Mouse (Mus musculus): ENCODE results near the gene Atf6b. TPM values are rescaled to one million over a fixed set of nuclear protein-coding genes. Genes with fewer than 3 reads are reported as not detected.

The Atf6b gene
- polyA plus RNA-seq, 1 experiment: 31.3 TPM

GRCm38 (mm10) chr17:34688889-34689288, 41.9 kb downstream of the Atf6b start:
- Histone ChIP-seq H3K4me1 (ENCODE audit: control insufficient read depth, insufficient read depth, low read length) (no peaks in the 10 kb centered on the region), H3K4me3 (ENCODE audit: low read depth, low read length) (no peak overlapping the region), H3K27ac (ENCODE audit: insufficient read depth, low read length) (no peak overlapping the region), H3K27me3 (ENCODE audit: control insufficient read depth, insufficient read depth, low read length, poor library complexity, severe bottlenecking) (no peaks in the 10 kb centered on the region), H3K9me3 (replicated peaks; ENCODE audit: control insufficient read depth, insufficient read depth, low read length, poor library complexity, severe bottlenecking) (no peaks in the 10 kb centered on the region), H3K9ac (ENCODE audit: low read depth, poor library complexity, severe bottlenecking) (no peak overlapping the region), H3K36me3 (ENCODE audit: control insufficient read depth, insufficient read depth, low read length, poor library complexity, severe bottlenecking) (no peaks in the 10 kb centered on the region)
- TF ChIP-seq CTCF (IDR thresholded peaks at IDR 0.05; ENCODE audit: low read depth, low read length): no peak
- TF ChIP-seq EP300 (IDR thresholded peaks at IDR 0.05; ENCODE audit: insufficient read depth, low read depth, low read length): no peak
- TF ChIP-seq POLR2A (IDR thresholded peaks at IDR 0.05; ENCODE audit: insufficient read depth, low read length): no peak

DNA sequence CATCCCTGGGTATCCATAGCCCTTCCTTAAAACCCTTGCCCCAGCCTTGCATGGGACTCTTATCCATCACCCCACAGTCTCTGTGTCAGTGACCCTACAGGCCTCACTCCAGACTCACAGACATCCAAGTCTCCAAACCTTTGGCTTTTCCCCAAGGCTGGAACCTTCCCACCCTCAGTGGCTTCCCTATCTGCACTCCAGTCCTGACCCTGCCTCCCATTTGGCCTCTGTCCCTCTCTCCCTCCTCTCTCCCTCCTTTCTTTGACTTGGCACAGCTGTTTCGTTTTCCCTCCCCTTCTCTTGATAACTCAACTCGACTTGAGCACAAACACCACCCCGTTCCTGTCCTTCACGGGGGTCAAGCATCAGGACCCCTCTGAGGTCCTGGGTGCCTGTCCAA, 43.5 kb downstream of the Atf6b start:
- H3K36me3 ChIP-seq (ENCODE audit: control insufficient read depth, insufficient read depth, low read length, poor library complexity, severe bottlenecking): no peaks in the 10 kb centered on the region
- TF ChIP-seq POLR2A (IDR thresholded peaks at IDR 0.05; ENCODE audit: insufficient read depth, low read length): no peak
- TF ChIP-seq EP300 (IDR thresholded peaks at IDR 0.05; ENCODE audit: insufficient read depth, low read depth, low read length): no peak
- TF ChIP-seq CTCF (IDR thresholded peaks at IDR 0.05; ENCODE audit: low read depth, low read length): no peak
- H3K27me3 ChIP-seq (ENCODE audit: control insufficient read depth, insufficient read depth, low read length, poor library complexity, severe bottlenecking): no peaks in the 10 kb centered on the region
- no peak overlapping the region for H3K9ac ChIP-seq (ENCODE audit: low read depth, poor library complexity, severe bottlenecking)
- H3K27ac ChIP-seq (ENCODE audit: insufficient read depth, low read length): no peak overlapping the region
- H3K9me3 ChIP-seq (replicated peaks; ENCODE audit: control insufficient read depth, insufficient read depth, low read length, poor library complexity, severe bottlenecking): no peaks in the 10 kb centered on the region
- H3K4me1 ChIP-seq (ENCODE audit: control insufficient read depth, insufficient read depth, low read length): no peaks in the 10 kb centered on the region
- H3K4me3 ChIP-seq (ENCODE audit: low read depth, low read length): no peak overlapping the region

- H3K27me3 ChIP-seq (ENCODE audit: control insufficient read depth, insufficient read depth, low read length, poor library complexity, severe bottlenecking): no peaks in the 10 kb centered on the region
- no peaks in the 10 kb centered on the region for H3K9me3 ChIP-seq (replicated peaks; ENCODE audit: control insufficient read depth, insufficient read depth, low read length, poor library complexity, severe bottlenecking)
- H3K4me3 ChIP-seq (ENCODE audit: low read depth, low read length): no peak overlapping the region
- no peaks in the 10 kb centered on the region for H3K4me1 ChIP-seq (ENCODE audit: control insufficient read depth, insufficient read depth, low read length)
- H3K36me3 ChIP-seq (ENCODE audit: control insufficient read depth, insufficient read depth, low read length, poor library complexity, severe bottlenecking): no peaks in the 10 kb centered on the region
- H3K9ac ChIP-seq (ENCODE audit: low read depth, poor library complexity, severe bottlenecking): no peak overlapping the region
- TF ChIP-seq CTCF (IDR thresholded peaks at IDR 0.05; ENCODE audit: low read depth, low read length): no peak
- TF ChIP-seq EP300 (IDR thresholded peaks at IDR 0.05; ENCODE audit: insufficient read depth, low read depth, low read length): no peak
- TF ChIP-seq POLR2A (IDR thresholded peaks at IDR 0.05; ENCODE audit: insufficient read depth, low read length): no peak
- no peak overlapping the region for H3K27ac ChIP-seq (ENCODE audit: insufficient read depth, low read length)
Observed at GRCm38 (mm10) chr17:34692906-34693305, 46.0 kb downstream of the Atf6b start.

- Histone ChIP-seq H3K9me3 (replicated peaks; ENCODE audit: control insufficient read depth, insufficient read depth, low read length, poor library complexity, severe bottlenecking) (no peaks in the 10 kb centered on the region), H3K27ac (ENCODE audit: insufficient read depth, low read length) (no peak overlapping the region), H3K27me3 (ENCODE audit: control insufficient read depth, insufficient read depth, low read length, poor library complexity, severe bottlenecking) (no peaks in the 10 kb centered on the region), H3K36me3 (ENCODE audit: control insufficient read depth, insufficient read depth, low read length, poor library complexity, severe bottlenecking) (no peaks in the 10 kb centered on the region), H3K9ac (ENCODE audit: low read depth, poor library complexity, severe bottlenecking) (no peak overlapping the region), H3K4me3 (ENCODE audit: low read depth, low read length) (no peak overlapping the region), H3K4me1 (ENCODE audit: control insufficient read depth, insufficient read depth, low read length) (no peaks in the 10 kb centered on the region)
- TF ChIP-seq CTCF (IDR thresholded peaks at IDR 0.05; ENCODE audit: low read depth, low read length) (no peak), EP300 (IDR thresholded peaks at IDR 0.05; ENCODE audit: insufficient read depth, low read depth, low read length) (no peak), POLR2A (IDR thresholded peaks at IDR 0.05; ENCODE audit: insufficient read depth, low read length) (no peak)
Observed at GRCm38 (mm10) chr17:34699575-34700408, 52.8 kb downstream of the Atf6b start.

- Histone ChIP-seq H3K4me3 (ENCODE audit: low read depth, low read length) (no peak overlapping the region), H3K36me3 (ENCODE audit: control insufficient read depth, insufficient read depth, low read length, poor library complexity, severe bottlenecking) (no peaks in the 10 kb centered on the region), H3K4me1 (ENCODE audit: control insufficient read depth, insufficient read depth, low read length) (no peaks in the 10 kb centered on the region), H3K27me3 (ENCODE audit: control insufficient read depth, insufficient read depth, low read length, poor library complexity, severe bottlenecking) (no peaks in the 10 kb centered on the region), H3K27ac (ENCODE audit: insufficient read depth, low read length) (no peak overlapping the region), H3K9ac (ENCODE audit: low read depth, poor library complexity, severe bottlenecking) (no peak overlapping the region), H3K9me3 (replicated peaks; ENCODE audit: control insufficient read depth, insufficient read depth, low read length, poor library complexity, severe bottlenecking) (no peaks in the 10 kb centered on the region)
- TF ChIP-seq CTCF (IDR thresholded peaks at IDR 0.05; ENCODE audit: low read depth, low read length) (no peak), POLR2A (IDR thresholded peaks at IDR 0.05; ENCODE audit: insufficient read depth, low read length) (no peak), EP300 (IDR thresholded peaks at IDR 0.05; ENCODE audit: insufficient read depth, low read depth, low read length) (no peak)
Observed at GRCm38 (mm10) chr17:34700671-34701071, 53.7 kb downstream of the Atf6b start.

Other genes starting within 250 kb of the Atf6b start
- gene BC051142, start 248.3 kb upstream of the Atf6b start, polyA plus RNA-seq (2011; ENCODE audit: insufficient read depth, insufficient read length, low read depth, missing spikeins): not detected in 2 replicates
- not detected in 2 replicates for gene Btnl4, start 169.8 kb upstream of the Atf6b start, polyA plus RNA-seq (2011; ENCODE audit: insufficient read depth, insufficient read length, low read depth, missing spikeins)
- gene Btnl6, start 129.8 kb upstream of the Atf6b start, polyA plus RNA-seq (2011; ENCODE audit: insufficient read depth, insufficient read length, low read depth, missing spikeins): not detected in 2 replicates
- gene Notch4, start 82.9 kb upstream of the Atf6b start, polyA plus RNA-seq (2011; ENCODE audit: insufficient read depth, insufficient read length, low read depth, missing spikeins): 4.6 and 7.0 TPM in 2 replicates
- gene Gpsm3, start 57.3 kb upstream of the Atf6b start, polyA plus RNA-seq (2011; ENCODE audit: insufficient read depth, insufficient read length, low read depth, missing spikeins): 3.9 and 4.2 TPM in 2 replicates
- gene Pbx2, start 55.9 kb upstream of the Atf6b start, polyA plus RNA-seq (2011; ENCODE audit: insufficient read depth, insufficient read length, low read depth, missing spikeins): 66.1 and 73.0 TPM in 2 replicates
- 1.4 and 2.5 TPM in 2 replicates for gene Ager, start 49.3 kb upstream of the Atf6b start, polyA plus RNA-seq (2011; ENCODE audit: insufficient read depth, insufficient read length, low read depth, missing spikeins)
- 74.3 and 75.9 TPM in 2 replicates for gene Rnf5, start 43.5 kb upstream of the Atf6b start, polyA plus RNA-seq (2011; ENCODE audit: insufficient read depth, insufficient read length, low read depth, missing spikeins)
- gene Agpat1, start 42.9 kb upstream of the Atf6b start, polyA plus RNA-seq (2011; ENCODE audit: insufficient read depth, insufficient read length, low read depth, missing spikeins): 66.8 and 81.7 TPM in 2 replicates
- gene Egfl8, start 31.2 kb upstream of the Atf6b start, polyA plus RNA-seq (2011; ENCODE audit: insufficient read depth, insufficient read length, low read depth, missing spikeins): 0.85 and 1.1 TPM in 2 replicates
- gene Ppt2, start 18.6 kb upstream of the Atf6b start, polyA plus RNA-seq (2011; ENCODE audit: insufficient read depth, insufficient read length, low read depth, missing spikeins): 26.7 and 29.2 TPM in 2 replicates
- not detected in 2 replicates for gene Prrt1, start 17.6 kb upstream of the Atf6b start, polyA plus RNA-seq (2011; ENCODE audit: insufficient read depth, insufficient read length, low read depth, missing spikeins)
- gene Fkbpl, start 2.4 kb upstream of the Atf6b start, polyA plus RNA-seq (2011; ENCODE audit: insufficient read depth, insufficient read length, low read depth, missing spikeins): 11.0 and 16.5 TPM in 2 replicates
- 0.13 and 0.15 TPM in 2 replicates for gene Tnxb, start 23.4 kb downstream of the Atf6b start, polyA plus RNA-seq (2011; ENCODE audit: insufficient read depth, insufficient read length, low read depth, missing spikeins)
- gene C4b, start 96.7 kb downstream of the Atf6b start, polyA plus RNA-seq (2011; ENCODE audit: insufficient read depth, insufficient read length, low read depth, missing spikeins): 0.12 and 0.23 TPM in 2 replicates
- gene Cyp21a1, start 157.4 kb downstream of the Atf6b start, polyA plus RNA-seq (2011; ENCODE audit: insufficient read depth, insufficient read length, low read depth, missing spikeins): not detected in 2 replicates
- 18.7 and 25.8 TPM in 2 replicates for gene Stk19, start 189.8 kb downstream of the Atf6b start, polyA plus RNA-seq (2011; ENCODE audit: insufficient read depth, insufficient read length, low read depth, missing spikeins)
- 22.6 and 24.5 TPM in 2 replicates for gene Dxo, start 189.9 kb downstream of the Atf6b start, polyA plus RNA-seq (2011; ENCODE audit: insufficient read depth, insufficient read length, low read depth, missing spikeins)
- gene Skiv2l, start 203.1 kb downstream of the Atf6b start, polyA plus RNA-seq (2011; ENCODE audit: insufficient read depth, insufficient read length, low read depth, missing spikeins): 12.7 and 13.1 TPM in 2 replicates
- gene Nelfe, start 203.2 kb downstream of the Atf6b start, polyA plus RNA-seq (2011; ENCODE audit: insufficient read depth, insufficient read length, low read depth, missing spikeins): 53.0 and 63.6 TPM in 2 replicates
- gene Cfb, start 215.4 kb downstream of the Atf6b start, polyA plus RNA-seq (2011; ENCODE audit: insufficient read depth, insufficient read length, low read depth, missing spikeins): not detected in 2 replicates
- 22.8 and 24.7 TPM in 2 replicates for gene Zbtb12, start 232.3 kb downstream of the Atf6b start, polyA plus RNA-seq (2011; ENCODE audit: insufficient read depth, insufficient read length, low read depth, missing spikeins)
- gene Gm20547, start 234.9 kb downstream of the Atf6b start, polyA plus RNA-seq (2011; ENCODE audit: insufficient read depth, insufficient read length, low read depth, missing spikeins): 0.41 TPM in 1 of 2 replicates, not detected in the other